Mouse (Mus musculus) kidney, adult 2 months (tissue): ENCODE results near the gene Cd209c.

ENCODE experiments used
- CTCF ChIP-seq: fragments of 200-500 bp; conservative IDR thresholded peaks from 2 replicates; pipeline ENCODE4 v1.5.1; 2011; ENCODE audit warnings: low read depth, mild to moderate bottlenecking, control low read depth, low read length, moderate library complexity, mixed read lengths; ENCODE audit not compliant: insufficient read depth, insufficient read length
- POLR2A ChIP-seq: fragments of 200-500 bp; IDR thresholded peaks from one replicate; pipeline ENCODE4 v1.6.1; 2011; ENCODE audit warnings: low read depth, low read length, control low read depth

- no peak for TF ChIP-seq CTCF
- TF ChIP-seq POLR2A = no peak
Observed at GRCm38 (mm10) chr8:3994219-3994618, 39.7 kb upstream of the Cd209c start.
